Mouse (Mus musculus): Measurements from ENCODE around the gene Hoxb9.

Gene Hoxb9

DNA sequence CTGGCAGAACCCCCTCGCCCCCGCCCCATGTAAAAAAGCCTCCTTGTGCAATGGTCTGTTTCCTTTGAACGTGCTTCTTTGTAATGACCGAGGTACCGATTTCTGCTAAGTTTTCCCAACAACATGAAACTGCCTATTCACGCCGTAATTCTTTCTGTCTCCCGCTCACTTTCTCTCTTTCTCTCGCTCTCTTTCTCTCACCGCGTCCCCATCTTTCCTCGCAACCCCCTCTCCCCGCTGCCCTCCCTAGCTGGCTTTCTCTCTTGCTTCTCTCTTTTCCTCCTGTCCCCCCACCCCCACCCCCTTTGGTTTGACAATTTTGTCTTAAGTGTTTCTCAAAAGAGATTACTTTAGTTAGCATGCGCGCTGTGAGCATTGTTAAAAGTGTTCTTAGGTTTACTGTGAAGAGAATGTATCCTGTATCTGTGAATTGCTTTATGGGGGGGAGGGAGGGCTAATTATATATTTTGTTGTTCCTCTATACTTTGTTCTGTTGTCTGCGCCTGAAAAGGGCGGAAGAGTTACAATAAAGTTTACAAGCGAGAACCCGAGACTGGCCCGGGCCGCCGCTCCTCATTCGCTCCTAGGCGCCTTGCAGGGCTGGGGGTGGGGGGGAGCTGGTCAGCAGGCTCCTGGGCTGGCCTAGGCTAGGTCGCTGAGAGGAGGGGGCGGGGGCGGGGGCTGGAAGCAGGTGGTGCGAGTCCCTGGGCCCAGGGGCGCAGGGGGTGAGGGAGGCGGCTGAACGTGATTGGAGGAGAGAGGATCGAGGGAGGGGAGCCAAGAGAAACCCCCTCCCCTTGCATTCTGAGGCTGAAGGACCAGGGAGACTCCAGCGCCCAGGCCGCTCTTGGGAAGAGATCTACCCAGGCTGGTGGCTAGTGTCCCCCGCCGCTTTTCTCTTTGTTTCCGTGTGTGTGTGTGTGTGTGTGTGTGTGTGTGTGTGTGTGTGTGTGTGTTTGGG is 13.8 kb downstream of the Hoxb9 start:
- DNase-seq (ENCODE audit: extremely low read depth, low read depth, low spot score) = no peak

DNA sequence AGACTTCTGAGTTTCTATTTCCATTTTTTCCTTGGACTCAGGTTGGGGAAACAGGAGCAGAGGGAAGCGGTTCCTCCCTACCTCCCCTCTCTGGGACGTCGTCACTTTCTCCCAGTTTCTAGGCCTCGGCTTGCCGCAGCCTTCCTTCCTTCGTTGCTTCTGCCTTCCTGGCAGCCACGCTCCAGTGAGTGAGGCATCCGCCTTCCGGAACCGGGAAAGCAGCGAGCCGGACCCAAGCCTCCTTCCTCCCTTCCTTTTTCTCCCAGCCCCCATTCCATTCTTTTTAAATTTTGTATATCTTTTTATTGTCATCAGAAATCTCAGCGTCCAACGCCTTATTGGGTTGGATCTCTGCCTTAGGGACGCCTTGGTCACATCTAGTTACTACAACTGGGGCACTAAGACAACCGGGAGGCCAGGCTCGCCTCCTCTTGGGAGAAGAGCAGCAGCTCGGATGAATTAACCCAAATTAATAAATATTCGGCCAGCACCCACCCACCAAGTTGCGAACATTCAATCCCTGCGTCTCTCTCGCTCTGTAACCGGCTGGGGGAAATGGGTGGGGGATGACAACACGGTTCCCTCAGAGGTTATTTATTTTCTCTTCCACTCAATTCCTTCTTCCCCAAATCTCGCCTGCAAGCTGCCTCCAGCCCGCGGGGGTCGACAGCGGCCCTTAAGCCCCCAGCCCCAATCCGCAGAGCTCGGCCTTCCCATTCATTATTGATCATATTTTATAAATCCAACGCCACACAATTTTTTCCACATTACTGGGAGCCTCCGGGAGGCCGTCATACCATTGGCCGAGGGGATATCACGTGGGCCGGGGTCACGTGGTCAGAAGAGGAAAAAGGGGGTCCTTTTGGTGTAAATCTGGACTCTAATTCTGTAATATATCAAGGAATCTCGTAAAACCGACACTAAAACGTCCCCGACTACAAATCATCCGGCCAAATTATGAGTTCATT is 14.8 kb downstream of the Hoxb9 start, which contains the start of gene Hoxb7:
Hoxb7 (plus strand) TSS at position 853 of the 968 bp plus-strand sequence.
- DNase-seq (ENCODE audit: extremely low read depth, low read depth, low spot score) = no peak

DNA sequence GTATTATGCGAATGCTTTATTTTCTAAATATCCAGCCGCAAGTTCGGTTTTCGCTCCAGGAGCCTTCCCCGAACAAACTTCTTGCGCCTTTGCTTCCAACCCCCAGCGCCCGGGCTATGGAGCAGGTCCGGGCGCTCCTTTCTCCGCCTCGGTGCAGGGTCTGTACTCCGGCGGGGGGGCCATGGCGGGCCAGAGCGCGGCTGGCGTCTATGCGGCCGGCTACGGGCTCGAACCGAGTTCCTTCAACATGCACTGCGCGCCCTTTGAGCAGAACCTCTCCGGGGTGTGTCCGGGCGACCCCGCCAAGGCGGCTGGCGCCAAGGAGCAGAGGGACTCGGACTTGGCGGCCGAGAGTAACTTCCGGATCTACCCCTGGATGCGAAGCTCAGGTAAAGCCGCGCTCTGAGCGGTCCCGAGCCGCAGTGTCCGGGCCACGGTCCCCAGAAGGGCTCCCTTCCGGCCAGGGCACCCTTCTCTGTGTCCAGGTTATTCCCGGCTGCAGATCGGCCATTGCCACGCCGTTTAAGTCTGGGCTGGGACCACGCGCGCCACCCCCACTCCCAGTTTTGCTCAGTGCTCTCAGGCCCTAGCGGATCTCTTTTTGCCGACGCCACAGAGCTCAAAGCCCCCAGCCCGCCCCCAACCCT is 15.6 kb downstream of the Hoxb9 start:
- no peak for DNase-seq (ENCODE audit: extremely low read depth, low read depth, low spot score)

DNA sequence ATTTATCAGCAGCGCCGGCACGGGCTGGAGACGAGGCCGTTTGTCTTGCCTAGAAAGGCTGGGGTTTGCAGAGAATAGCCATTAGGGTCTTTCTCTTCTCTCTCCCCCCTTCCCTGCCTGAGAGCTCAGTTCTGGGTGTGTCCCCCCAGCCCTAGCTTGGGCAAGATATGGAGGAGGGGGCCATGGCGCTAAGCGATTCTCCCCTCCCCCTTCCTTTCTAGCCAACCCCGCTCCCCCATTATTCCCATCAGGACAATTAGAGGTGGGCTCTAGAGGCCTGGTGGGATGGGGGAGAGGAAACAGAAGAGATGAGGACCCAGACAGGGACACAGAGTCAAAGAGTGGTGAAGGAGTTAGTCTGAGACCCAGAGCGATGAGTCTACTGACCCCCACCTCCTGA is 16.2 kb downstream of the Hoxb9 start:
- DNase-seq (ENCODE audit: extremely low read depth, low read depth, low spot score) = no peak

DNA sequence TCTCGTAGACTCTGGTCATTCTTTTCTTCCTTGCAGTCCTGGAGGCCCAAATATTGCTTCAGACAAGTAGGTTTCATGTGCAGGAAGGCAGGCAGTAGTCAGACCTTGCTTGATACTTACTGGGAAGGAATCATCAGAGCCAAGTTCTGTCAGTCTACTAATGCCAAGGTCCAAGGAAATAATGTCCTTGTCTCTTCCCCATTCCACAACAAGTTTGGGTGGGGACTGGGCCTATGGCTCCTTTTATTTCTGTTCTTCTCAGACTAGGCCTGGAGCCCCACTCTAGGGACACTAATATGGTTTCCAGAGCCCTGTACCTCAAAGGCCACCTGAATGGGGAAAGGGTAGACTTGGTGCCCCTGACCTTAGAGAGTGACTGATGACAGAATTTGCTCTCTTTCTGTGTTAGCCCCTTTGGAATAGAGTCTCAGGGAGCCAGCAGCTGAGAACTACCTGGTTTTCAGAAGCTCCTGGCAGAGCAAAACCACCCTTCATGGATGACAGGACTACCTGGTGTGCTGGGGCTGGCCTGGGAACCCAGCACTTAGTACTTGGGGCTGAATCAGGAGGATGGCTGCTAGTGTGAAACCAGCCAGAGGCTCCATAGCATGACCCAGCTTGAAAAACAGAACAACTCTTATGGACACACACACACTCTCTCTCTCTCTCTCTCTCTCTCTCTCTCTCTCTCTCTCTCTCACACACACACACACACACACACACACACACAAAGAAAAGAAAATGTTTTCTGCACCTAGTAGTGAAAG is 17.4 kb downstream of the Hoxb9 start:
- no peak for DNase-seq (ENCODE audit: extremely low read depth, low read depth, low spot score)

DNA sequence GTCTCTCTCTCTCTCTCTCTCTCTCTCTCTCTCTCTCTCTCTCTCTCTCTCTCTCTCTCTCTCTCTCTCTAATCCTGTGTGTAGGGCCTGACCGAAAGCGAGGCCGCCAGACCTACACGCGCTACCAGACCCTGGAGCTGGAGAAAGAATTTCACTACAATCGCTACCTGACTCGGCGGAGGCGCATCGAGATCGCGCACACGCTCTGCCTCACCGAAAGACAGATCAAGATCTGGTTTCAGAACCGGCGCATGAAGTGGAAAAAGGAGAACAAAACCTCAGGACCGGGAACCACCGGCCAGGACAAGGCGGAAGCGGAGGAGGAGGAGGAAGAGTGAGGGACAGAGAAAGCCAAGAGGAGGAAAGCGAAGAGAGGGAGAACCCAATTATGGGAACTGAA is 18.0 kb downstream of the Hoxb9 start:
- DNase-seq (ENCODE audit: extremely low read depth, low read depth, low spot score) = no peak

DNA sequence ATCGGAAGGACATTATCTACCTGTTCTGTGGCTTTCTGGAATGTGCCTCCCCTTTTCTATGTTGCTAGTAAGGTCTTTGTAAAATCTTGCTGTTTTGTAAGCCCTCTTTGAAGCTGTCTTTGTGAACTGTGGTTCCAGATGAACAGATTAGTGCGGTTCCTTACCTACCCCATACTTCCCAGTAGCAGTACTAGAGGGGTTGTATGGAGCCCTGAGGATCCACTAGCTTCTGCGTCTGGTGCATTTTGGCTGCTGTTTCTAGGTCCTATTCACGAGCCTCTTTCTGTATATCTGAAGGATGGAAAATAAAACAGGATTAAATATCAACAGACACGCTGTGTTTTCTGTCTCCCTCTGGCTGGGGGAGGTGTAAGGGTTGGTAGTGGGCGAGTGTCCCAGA is 18.6 kb downstream of the Hoxb9 start:
- no peak for DNase-seq (ENCODE audit: extremely low read depth, low read depth, low spot score)

DNA sequence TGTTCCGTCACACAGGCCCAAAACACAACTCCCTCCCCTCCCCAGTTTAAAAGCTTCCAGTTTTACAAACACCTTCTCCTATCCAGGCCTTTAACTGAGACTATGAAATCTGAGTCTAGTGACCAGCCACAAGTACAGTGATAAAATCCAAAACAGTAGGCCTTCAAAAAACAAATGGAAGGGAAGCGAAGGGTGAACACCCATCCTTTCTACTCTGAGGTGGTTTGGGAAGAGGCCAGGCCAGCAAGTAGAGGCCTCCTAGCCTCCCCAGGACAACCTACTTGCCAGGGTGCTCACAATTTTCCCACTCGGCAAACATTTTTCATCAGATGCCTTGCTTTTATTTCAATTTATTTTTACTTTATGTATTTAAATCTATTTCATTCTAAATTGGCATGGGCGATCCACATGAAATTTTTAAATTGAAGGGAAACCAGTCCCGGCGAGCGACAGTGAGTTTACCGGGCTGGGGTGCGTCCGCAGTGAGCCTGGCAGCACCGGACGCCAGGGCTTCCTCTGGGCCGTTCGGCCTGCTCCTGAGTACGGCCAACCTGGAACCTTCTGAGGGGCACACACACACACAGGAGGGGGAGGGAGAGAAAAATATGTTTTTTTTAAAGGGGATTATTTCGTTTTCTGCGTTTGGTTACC is 19.6 kb downstream of the Hoxb9 start:
- DNase-seq (ENCODE audit: extremely low read depth, low read depth, low spot score) = no peak

DNA sequence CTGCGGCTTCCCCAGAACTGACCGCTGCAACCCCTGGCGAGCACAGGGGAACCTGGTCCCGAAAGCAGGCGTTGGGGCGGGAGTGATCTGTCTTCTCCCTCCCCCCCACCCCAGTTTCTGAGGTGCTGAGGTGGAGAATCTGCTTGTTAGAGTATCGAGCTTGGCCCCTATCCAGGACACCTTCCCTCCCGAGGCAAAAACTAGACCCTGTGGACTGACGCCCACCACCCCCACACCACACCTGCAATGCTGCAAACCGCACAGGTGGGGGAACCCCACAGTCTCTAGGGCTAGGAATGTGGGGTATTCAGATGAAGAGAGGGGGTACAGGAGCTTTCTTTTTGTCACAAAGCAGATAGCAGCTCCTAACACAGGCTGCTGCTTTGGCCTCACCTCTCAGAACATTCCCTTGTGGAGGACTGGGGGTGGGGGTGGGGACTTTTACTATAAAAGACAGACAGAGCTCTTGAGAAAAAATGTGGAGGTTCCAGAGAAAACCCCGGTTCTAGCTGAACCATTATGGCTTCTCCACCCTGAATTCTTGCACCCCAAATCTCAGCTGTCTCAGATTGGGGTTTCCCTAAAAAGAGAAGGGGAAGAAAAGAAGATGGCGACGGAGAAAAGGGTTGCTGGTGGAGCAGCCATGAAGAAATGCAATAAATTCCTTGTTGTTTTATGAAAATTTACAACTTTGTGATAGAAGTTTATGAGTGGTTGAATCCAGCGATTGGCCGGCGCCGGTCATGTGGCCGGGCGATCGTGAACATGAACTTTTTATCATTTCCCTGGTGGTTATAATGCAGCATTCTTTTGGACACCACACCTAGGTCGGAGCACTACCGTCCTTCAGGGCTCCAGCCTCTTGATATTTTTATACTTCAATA is 20.7 kb downstream of the Hoxb9 start, which contains the start of gene Hoxb6:
Hoxb6 (plus strand) TSS at position 796 of the 884 bp plus-strand sequence.
- no peak for DNase-seq (ENCODE audit: extremely low read depth, low read depth, low spot score)

DNA sequence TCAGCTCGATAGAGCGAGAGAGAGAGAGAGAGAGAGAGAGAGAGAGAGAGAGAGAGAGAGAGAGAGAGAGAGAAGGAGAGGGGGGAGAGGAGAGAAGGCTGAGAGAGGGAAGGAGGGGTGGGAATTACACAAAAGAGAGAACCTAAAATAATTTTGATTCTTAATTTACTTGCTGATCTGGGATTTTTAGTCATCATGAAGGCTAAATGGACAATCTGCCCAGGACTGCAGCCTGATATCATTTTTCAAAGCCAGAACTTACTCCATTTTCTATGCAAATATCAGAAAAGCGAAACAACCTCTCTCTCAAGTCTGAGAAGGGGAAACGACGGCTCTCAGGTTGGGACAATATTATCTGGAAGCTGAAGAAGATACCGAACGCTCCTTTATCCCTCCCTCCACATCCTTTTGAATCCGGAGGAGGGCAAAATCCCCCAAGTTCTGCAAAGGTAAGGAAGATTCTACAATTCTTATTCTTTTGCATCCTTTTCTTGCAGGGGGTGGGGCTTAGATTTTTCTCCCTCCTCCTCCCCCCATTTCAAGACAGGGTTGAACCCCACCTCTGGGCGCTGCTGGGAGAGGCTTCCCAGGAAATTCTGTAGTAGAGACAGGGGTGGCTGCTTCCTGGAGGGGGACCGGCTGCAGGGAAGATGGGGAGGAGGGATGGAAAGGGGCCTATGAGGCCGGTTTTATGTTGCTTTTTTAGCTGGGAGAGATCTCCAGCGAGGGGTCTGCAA is 21.5 kb downstream of the Hoxb9 start:
- no peak for DNase-seq (ENCODE audit: extremely low read depth, low read depth, low spot score)

DNA sequence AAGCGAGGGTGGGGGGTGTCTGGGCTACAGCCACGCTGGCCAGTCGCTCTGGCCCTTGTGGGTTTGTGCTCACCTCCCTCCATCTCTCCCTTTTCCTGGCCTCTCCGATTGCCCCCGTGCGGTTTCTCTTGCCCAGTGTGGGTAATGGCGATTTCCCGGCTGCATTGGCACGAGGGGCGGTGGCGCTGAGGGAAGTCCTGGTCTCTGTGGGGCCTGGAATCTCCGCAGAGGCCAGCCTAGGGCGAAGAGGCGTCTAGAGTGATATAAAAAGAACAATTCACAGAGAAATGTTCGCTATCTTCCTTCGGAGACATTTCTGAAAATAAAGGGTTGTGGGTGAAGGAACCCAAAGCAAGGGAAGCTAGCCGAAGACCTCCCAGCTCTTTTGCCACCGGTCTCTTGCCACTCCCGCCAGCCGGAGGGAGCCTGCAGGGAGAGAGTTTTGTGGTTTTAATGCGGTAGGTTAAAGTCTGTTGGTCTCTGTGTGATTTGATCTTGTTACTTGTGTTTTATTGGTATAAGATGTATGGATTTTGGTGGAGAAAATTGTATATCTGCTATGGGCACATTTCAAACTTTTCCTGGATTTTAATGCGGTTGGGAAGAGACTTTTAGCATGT is 22.2 kb downstream of the Hoxb9 start:
- no peak for DNase-seq (ENCODE audit: extremely low read depth, low read depth, low spot score)

DNA sequence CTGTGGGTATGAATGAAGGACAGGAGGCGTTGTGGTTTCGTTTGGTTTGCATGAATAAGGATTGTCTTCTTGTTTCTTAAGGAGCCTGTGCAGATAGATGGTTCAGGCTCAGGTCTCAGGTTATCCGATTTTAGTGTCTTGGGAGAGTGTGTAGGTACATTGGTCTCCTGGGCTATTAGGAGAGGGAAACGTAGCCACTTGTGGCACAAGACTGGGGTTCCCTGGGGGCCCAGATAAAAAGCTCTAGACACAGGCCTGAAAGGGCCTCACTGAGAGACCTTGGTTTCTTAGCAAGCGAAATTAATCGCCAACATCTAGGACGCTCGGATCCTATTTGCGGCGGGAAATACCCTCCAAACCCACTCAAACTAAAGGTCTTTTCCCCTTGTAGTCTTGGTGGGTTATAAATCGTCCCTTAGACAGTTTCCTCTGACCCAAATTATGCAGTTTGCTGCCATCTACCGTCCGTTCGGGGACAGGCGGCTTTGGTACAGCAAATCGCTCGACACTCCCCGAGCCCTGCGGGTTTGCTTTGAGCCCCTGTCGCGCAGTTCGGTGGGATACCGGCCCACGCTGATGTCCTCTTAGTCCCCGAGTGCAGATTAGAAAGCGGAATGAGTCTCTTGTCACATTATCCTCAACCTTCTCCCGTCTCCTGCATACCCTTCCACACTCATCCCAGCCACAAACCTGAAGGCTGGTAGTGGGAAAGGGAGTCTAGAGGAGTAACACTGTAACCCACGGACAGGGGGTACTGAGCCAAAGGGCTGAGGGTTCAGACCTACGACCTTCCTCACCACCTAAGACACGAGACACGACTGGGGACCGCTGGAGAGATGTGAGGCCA is 23.2 kb downstream of the Hoxb9 start:
- DNase-seq (ENCODE audit: extremely low read depth, low read depth, low spot score) = no peak

DNA sequence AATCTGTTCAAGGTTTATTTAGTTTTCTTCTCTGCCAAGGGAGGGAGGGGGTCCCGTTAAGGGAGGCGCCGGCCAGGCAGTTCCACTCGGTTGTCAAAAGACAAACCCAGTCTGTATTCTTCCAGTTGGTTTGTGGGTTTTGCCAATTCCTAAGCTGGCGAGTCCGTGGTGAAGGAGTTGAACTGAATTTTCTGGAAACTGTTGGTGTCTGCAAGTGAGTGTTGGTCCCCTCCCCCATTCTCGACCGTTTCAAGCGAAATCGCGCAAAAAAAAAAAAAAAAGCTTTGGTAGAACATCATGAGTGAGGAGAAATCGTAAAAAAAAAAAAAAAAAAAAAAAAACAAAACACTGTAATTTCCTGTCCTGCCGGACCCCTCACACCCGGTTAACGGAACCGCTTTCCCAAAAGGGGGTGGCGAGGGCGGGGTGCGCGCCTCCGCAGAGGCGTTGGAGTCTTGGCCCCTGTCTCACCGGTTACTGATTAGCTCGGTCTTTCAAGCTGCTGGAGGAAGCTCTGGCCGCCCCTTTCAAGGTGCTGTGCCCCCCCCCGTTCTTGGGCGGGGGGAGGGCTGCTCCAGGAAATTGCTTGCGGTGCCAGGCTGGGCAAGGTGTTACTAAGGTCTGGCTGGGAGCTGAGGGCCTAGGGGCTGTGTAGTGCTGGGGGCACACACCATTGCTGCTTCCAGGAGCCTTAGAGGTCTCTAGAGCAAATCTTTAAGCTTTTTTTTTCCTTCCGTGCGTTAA is 24.0 kb downstream of the Hoxb9 start:
- DNase-seq (ENCODE audit: extremely low read depth, low read depth, low spot score) = no peak

DNA sequence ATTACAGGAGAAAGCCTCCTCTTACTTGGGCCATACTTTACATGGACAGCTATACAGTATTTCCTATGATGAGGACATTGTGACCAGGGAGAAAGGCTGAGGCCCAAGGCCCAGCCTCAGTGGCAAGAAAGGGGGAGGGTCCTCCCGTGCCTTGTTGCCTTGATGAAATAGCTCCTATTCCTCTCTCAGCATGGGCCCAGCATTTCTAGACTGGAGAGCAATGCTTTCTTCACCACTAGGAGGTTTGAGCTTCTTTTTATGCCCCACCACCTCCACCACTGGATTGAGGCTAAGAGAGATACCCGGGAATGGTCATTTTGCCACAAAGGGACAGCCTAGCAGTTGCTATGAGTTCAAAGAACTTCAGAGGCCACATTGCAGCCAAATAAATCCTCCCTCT is 25.7 kb downstream of the Hoxb9 start:
- DNase-seq (ENCODE audit: extremely low read depth, low read depth, low spot score) = no peak

DNA sequence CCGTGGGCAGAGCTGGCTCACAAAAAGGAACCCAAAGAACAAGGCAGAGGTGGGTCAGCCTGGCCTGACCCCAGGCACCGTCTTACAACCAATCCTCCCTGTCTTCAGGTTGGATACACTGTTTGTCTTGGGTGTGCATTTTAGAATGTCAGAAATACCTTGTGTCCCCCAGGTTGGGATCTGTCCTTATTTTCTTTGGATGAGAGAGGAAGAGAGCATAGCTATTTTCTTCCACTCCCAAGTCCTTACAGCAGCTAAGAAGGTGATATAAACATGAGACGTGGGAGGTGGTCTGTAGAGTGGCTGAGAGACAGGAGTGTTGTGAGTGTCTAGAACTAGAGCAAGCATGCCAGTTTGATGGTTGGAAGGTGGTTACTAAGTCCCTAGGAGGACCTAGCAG is 26.2 kb downstream of the Hoxb9 start:
- no peak for DNase-seq (ENCODE audit: extremely low read depth, low read depth, low spot score)
